Mouse (Mus musculus): ENCODE measurements around the gene Gm10401.
"Not testable (repeated sequence)": the region's sequence is repeated elsewhere in the genome, so short reads cannot be mapped to it uniquely, and the experiment has no call there.

Gene Gm10401

DNA sequence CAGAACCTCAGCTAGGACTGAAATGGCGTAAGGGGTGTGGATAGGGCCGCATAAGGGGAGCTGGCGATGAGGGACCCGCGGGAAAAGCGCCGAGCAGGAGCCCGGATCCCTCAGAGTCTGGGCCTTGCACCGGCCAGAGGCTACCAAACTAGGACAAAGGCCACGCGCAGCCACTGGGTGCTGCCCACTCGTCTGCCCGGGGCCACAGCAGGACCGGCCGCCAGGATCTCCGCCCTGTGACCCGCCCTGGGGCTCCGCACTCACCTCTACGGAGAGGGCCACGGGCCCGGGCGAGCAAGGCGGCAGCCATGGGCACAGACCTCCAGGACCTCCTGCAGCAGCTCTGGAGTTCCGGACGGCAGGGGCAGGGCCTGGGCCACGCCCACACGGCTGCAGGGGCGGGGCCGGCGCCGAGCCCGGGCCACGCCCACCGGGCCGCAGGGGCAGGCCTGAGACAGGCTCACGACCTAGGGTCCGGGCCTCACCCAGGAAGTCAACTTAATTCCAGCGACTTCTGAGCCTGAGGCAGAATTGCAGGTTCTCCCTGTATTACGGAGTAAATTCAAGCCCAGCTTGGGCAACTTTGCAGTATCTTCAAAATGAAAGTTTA is 21.0 kb upstream of the Gm10401 start, which contains the start of gene Acads:
Gene Acads (minus strand): TSS at position 386 of the 610 bp plus-strand sequence.
- DNase-seq (ENCODE audit: low spot score), result peak; percentile 85

GRCm38 (mm10) chr5:115117467-115117866 is 19.4 kb upstream of the Gm10401 start:
- no peak for DNase-seq (ENCODE audit: low spot score)

GRCm38 (mm10) chr5:115116426-115116825 is 18.3 kb upstream of the Gm10401 start:
- no peak for DNase-seq (ENCODE audit: low spot score)

DNA sequence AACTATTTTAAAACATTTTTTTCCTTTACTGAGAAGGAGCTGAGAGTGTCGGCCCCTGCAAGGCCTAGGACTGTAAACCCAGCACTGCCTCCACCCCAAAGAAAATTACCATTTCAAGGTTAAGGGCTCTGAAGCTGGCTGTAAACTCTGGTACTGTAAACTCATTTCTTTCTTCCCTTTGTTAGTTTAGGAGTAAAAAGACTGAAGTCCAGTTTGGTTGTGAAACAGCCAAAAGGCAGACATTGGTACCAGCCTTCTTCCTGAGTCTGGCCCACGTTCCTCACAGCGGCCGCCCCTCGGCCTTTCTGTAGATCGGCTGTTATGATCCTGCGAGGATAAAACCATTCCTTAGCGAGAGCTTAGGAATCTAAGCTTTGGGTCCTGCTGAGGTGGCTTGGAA is 16.4 kb upstream of the Gm10401 start:
- no peak for DNase-seq (ENCODE audit: low spot score)

- no peak for DNase-seq (ENCODE audit: low spot score)
Measured at GRCm38 (mm10) chr5:115113244-115113643, 15.1 kb upstream of the Gm10401 start.

GRCm38 (mm10) chr5:115111156-115111555 is 13.1 kb upstream of the Gm10401 start:
- DNase-seq (ENCODE audit: low spot score), result no peak

DNA sequence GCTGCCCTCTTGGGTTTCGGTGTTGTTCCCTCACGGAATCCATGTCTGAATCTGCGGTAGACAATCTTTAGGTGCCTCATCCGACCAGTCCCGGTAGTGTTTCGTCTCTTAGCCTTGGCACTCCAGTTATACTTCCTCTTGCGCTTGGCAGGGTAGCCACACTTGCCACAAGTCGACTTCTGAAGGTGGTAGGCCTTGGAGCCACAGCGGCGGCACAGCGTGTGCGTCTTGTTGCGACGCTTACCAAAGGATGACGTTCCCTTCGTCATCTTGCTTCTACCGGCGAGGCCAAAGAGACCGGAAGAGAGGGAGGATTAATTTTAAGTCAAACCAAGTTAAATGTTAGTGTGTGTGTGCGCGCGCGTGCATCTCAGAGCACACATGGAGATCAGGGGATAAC is 5.2 kb upstream of the Gm10401 start:
- not testable (repeated sequence) for DNase-seq (ENCODE audit: low spot score)

DNA sequence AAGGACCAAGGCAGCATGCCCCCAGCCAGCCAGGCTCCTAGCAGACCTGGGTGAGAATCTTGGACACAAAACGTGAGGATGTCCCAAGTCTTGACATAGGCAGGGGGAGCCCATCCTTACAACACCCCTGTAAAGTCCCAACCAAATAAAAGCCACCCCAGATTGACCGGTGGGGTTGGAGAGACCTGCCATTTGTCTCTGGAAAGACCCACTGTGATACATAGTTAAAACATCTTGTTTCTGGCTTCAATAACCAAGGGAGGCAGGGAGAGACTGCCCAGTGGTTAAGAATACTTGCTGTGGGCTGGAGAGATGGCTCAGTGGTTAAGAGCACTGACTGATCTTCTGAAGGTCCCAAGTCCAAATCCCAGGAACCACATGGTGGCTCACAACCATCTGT is 4.1 kb upstream of the Gm10401 start:
- DNase-seq (ENCODE audit: low spot score), result no peak

GRCm38 (mm10) chr5:115100473-115100872 is 2.4 kb upstream of the Gm10401 start:
- DNase-seq (ENCODE audit: low spot score), result no peak

GRCm38 (mm10) chr5:115099991-115100390 is 1.9 kb upstream of the Gm10401 start:
- DNase-seq (ENCODE audit: low spot score), result no peak

- DNase-seq (ENCODE audit: low spot score), result no peak
Measured at GRCm38 (mm10) chr5:115099530-115099929, 1.4 kb upstream of the Gm10401 start.

DNA sequence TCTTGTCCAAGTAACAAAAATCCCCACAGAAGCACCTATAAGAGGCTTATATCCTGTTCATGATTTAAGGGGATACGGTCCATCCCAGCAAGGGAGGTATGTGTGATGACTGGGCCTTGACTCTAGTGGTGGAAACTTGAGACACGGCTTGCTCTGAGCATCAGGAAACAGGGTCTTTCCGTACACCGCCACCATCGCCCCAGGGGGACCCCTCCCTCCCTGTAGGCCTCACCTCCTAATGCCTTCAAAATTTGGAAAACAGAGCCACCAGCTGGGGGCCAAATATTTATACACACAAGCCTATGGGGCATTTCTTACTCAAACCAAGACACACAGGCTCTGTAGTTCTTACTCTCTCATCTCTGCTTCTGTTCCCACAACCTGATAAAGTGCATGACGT is 6.3 kb downstream of the Gm10401 start:
- DNase-seq (ENCODE audit: low spot score), result no peak

DNA sequence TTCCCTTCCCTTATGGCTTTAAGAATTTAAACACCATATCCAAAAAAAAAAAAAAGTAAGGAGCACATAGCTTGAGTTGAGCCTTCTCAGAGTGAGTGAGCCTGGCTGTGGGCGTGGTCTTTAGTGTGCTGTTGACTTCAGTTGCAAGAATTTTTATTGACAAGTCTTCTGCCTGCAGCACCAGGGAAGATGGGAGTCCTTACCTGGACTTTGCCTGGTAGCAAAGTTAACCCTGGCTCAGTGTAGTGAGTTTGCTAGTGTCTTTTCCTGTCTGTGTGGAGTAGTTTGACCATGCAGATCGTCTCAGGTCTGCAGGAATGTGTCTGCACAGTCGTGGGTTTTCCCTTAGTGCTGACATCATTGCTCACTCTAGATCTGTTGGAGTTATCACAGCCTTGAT is 7.1 kb downstream of the Gm10401 start:
- no peak for DNase-seq (ENCODE audit: low spot score)

- no peak for DNase-seq (ENCODE audit: low spot score)
Measured at GRCm38 (mm10) chr5:115089592-115090268, 8.4 kb downstream of the Gm10401 start.

DNA sequence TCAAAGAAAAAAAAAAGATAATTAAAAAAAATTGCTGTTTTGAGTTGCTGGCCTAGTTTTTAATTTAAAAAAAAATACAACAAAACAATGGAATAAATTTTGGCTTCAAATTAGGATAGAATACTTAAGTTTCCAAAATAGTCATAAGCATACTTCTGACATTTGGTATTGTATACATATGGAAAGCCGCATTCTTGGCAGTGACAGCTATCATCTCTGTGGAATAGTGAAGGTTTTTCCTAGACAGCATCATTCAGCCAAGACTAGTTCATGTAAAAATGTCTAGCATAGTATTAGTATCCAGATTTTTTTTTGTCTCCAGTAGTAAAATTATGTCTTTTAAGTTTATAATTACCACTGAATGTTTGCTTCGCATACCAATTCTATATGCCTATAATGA is 12.4 kb downstream of the Gm10401 start:
- DNase-seq (ENCODE audit: low spot score), result no peak

DNA sequence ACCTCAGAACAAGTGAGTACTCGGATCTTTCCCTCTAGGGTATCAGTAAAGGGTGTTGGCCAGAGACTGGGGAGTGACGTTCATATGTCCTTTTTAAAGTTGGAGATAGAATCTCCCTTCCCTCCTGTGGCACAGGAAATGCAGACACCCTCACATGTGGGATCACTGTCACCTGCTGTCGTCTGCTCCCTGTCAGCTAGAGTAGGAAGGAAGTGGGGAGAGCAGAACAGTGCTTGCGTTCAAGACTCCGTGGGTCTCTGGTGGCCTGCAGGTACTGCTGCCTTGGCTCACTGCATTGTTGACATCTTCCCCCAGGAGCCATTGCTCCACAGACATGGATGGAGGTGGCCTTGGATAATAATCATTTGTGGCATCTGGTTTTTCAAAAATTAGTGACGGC is 14.6 kb downstream of the Gm10401 start:
- DNase-seq (ENCODE audit: low spot score), result no peak

- no peak for DNase-seq (ENCODE audit: low spot score)
Measured at GRCm38 (mm10) chr5:115081636-115082035, 16.5 kb downstream of the Gm10401 start.

DNA sequence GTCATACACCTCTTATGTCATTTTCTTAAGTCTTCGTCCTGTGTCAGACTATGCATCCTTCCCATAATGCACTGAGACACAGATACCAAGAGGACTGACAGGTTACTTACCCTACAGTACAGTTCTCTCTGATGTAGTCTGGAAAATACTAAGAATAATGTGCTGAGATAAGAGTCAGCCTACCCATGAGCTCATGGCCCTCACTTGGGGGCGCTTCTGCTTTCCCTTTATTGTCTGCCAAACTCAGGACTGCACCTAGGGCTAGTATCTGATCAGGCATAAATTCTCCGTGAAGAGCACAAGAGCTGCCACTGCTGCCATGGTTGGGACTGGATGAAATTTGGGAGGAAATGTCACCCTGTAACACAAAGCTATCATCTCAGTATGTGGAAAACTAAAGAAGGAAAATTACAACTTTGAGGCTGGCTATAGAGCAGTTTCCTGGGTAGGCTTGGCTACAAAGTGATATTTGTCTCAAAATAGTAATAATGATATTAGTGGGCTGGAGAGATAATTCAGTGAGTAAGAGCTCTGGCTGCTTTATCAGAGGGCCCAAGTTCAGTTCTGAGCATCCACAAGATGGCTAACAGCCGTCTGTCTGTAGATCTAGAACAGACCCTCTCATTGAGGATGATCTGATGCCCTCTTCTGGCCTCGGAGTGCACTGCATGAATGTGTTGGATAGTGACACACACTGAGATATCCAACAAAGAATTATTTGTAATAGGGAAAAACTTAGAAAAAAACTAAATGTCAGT is 21.8 kb downstream of the Gm10401 start:
- DNase-seq (ENCODE audit: low spot score), result no peak

DNA sequence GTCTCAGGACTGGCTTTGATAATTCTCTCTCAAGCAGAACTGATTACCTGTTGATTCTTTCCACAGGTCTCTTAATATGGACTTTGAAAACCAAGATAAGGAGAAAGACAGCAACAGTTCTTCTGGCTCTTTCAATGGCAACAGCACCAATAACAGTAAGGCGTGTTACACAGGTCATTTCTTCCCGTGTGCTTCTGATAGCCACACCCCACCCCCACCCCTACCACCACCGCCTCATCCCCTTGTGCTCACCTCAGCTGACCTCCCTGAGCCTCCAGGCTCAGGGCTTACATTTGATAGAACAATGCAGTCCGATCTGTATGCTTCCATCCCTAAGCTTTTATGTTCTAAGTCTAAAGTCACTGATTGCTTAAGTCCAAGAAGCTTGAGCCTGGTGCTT is 23.3 kb downstream of the Gm10401 start:
- DNase-seq (ENCODE audit: low spot score), result no peak

DNA sequence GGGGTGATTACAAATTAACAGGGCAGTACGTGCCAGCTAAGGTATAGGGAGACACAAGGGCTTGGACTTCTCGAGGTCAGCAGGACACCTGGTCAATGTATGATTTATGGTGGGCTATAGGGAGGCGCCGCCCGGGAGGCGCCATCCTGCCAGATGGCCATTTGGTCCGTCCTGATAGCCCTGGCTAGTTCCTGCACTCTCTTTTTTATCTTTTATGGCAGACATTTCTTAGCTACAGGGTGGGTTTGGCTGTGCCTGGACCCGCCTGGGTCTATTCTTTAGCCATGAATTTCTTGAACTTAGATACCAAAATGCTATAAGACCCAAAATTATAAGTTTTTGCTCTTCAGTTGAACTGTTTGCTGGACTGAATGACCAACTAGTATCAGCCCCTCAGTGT is 24.8 kb downstream of the Gm10401 start:
- not testable (repeated sequence) for DNase-seq (ENCODE audit: low spot score)

- DNase-seq (ENCODE audit: low spot score), result no peak
Measured at GRCm38 (mm10) chr5:115072143-115072542, 26.0 kb downstream of the Gm10401 start.

GRCm38 (mm10) chr5:115071096-115071901 is 26.8 kb downstream of the Gm10401 start:
- DNase-seq (ENCODE audit: low spot score), result no peak

Measured in testis, postnatal 14 days (tissue).